Mouse (Mus musculus) testis, adult 2 months (tissue): ENCODE data around the gene Aldh1a2.

ENCODE experiments used
- CTCF ChIP-seq: fragments of 200-500 bp; IDR thresholded peaks from 2 replicates; pipeline ENCODE4 v1.5.1; 2012; ENCODE audit warnings: low read depth, mild to moderate bottlenecking, inconsistent platforms, low read length, moderate library complexity; ENCODE audit not compliant: control insufficient read depth, insufficient read depth, insufficient replicate concordance
- POLR2A ChIP-seq: fragments of 200-500 bp; IDR thresholded peaks from 2 replicates; pipeline ENCODE4 v1.6.1; 2012; ENCODE audit warnings: low read depth, mild to moderate bottlenecking, inconsistent platforms, low read length, moderate library complexity; ENCODE audit not compliant: control insufficient read depth

GRCm38 (mm10) chr9:71185285-71185684, 30.3 kb upstream of the Aldh1a2 start:
- TF ChIP-seq CTCF: no peak
- TF ChIP-seq POLR2A: no peak
